Mouse (Mus musculus) heart, adult 2 months (tissue): Measurements from ENCODE around the gene Bbox1. TPM values are rescaled to one million over a fixed set of nuclear protein-coding genes. Genes with fewer than 3 reads are reported as not detected.

Source experiments
- DNase-seq, 2 experiments: peaks; one replicate each; pipeline ENCODE4 v3.0.0; 2021
- H3K27ac ChIP-seq: fragments of 200-600 bp; 2 replicates; pipeline ENCODE4 v1.8.1; 2022
- H3K27me3 ChIP-seq: fragments of 200-500 bp; 2 replicates; pipeline ENCODE4 v1.6.1; 2012; ENCODE audit warnings: mild to moderate bottlenecking, low read length, inconsistent platforms, mixed read lengths; ENCODE audit not compliant: control insufficient read depth, insufficient read depth
- H3K36me3 ChIP-seq: fragments of 200-500 bp; 2 replicates; pipeline ENCODE4 v1.6.1; 2012; ENCODE audit warnings: low read length, inconsistent platforms; ENCODE audit not compliant: control insufficient read depth, insufficient read depth
- H3K4me1 ChIP-seq: fragments of 200-500 bp; 2 replicates; pipeline ENCODE4 v1.6.1; 2011; ENCODE audit warnings: low read length; ENCODE audit not compliant: control insufficient read depth, insufficient read depth
- H3K4me3 ChIP-seq: fragments of 200-600 bp; 2 replicates; pipeline ENCODE4 v1.8.1; 2022
- H3K79me2 ChIP-seq: fragments of 200-500 bp; replicated peaks from 2 replicates; pipeline ENCODE4 v1.6.1; 2012; ENCODE audit warnings: mild to moderate bottlenecking, inconsistent platforms, low read length, moderate library complexity, mixed read lengths; ENCODE audit not compliant: control insufficient read depth, insufficient read depth
- H3K9ac ChIP-seq: fragments of 200-500 bp; 2 replicates; pipeline ENCODE4 v1.6.1; 2012; ENCODE audit warnings: low read depth, mild to moderate bottlenecking, control low read depth, inconsistent platforms, low read length, mixed read lengths
- CTCF ChIP-seq: fragments of 200-600 bp; IDR thresholded peaks from 2 replicates; pipeline ENCODE4 v1.8.1; 2022; ENCODE audit warnings: antibody characterized with exemption, mild to moderate bottlenecking, moderate library complexity
- EP300 ChIP-seq: fragments of 200-500 bp; IDR thresholded peaks from 2 replicates; pipeline ENCODE4 v1.6.1; 2011; ENCODE audit warnings: low read depth, low read length, control low read depth; ENCODE audit not compliant: insufficient read depth
- POLR2A ChIP-seq: fragments of 200-500 bp; IDR thresholded peaks from 2 replicates; pipeline ENCODE4 v1.6.1; 2011; ENCODE audit warnings: mild to moderate bottlenecking, low read depth, low read length, control low read depth; ENCODE audit not compliant: insufficient read depth
- WGBS: fragments of 180-500 bp; shearing (Covaris S2); methylation state at CpG from one replicate; pipeline ENCODE4 v1.1.7; 2018; 5-methylcytosine and 5-hydroxymethylcytosine counted together
- intact Hi-C: fragments of 180-260 bp; cut with DNase I; formaldehyde crosslinking; loops from one replicate; pipeline ENCODE4 v1.15.1; 2025
- polyA plus RNA-seq: library from polyadenylated mRNA; depleted of rRNA; stranded (reverse); fragments of >200 nt; gene quantifications from 2 replicates; pipeline ENCODE4 v1.2.3, GENCODE M21; 2012
- total RNA-seq, 2 experiments: library from RNA; stranded (reverse); gene quantifications; 2 replicates each; pipeline ENCODE4 v1.2.3; 2021

Gene Bbox1
- total and polyA plus RNA-seq, 3 experiments: 0.13 to 0.23 (median 0.14) TPM

DNA sequence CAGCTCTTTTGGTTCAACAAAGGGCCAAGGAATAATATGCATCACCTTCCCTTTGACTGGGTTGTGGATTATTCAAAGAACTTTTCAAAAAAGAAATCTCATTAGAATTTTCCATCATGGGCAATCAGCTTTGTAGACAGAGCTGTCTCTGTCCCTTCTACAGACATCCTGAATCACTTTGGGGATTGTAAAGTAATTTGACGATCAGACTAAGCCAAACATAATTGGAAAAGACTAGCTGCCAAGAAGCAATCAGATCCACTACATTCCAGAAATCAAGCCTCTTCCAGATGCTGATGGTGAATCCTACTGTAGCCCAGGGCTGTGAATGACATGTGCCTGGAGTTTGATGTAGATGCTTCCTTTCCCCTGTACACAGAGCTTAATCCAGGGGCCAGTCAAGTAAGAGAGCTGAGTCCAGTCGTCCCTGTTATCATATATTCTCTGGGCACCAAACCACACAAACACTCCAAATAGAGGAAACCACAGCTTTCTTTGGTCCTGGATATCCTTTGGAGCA is 995 bp downstream of the Bbox1 start:
- 54% methylated on average over 2 of the region's 2 CpGs for WGBS
- no peak for TF ChIP-seq POLR2A
- no peak for TF ChIP-seq EP300
- TF ChIP-seq CTCF: no peak
- no peak overlapping the region for H3K9ac ChIP-seq

DNA sequence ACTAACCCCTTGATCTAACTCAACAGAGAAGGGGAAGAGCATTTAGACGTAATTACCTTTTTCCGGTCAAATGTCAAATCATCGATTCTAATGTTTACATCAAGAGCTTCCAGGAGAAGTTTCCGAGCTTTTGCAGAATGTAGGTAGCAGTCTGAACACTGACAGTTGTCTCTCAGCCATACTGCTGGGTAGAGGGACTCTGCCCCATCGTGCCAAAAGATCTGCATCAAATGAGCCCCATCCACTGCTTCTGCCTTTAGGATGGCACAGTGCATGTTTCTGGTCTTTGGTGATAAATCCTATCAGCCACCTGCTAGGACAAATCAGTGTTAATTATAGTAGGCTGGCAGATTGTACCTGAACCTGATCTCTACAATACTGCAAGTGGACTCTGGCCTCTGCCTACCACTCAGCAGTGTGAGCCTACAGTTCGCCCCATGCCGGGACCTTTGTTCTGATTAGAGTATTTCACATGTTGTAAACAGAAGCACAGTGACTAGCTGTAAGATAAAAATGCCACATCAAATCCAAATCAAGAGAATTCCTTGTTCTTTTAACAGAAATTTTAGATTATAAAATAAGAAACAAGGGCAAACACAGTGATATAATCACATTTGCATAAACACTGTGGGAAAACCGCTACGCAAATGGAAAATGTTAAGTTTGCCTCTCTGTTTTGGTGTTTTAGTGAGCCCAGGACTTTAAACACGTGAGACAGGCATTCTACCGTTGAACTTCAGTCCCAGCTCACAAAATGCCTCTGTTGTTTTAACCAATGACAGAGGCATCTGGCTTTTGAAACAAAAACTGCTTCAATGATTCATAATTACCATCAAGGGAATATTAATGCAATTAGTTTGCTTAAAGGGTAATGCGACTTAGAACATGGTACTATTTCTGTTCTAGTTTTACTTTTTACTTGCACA is 8.7 kb downstream of the Bbox1 start:
- Histone ChIP-seq H3K9ac (no peak overlapping the region), H3K27ac (no peak overlapping the region), H3K79me2 (no peaks in the 10 kb centered on the region), H3K4me1 (no peaks in the 10 kb centered on the region), H3K36me3 (no peaks in the 10 kb centered on the region), H3K4me3 (no peak overlapping the region), H3K27me3 (no peaks in the 10 kb centered on the region)
- 80% methylated on average over 12 of the region's 12 CpGs for WGBS
- no peak for DNase-seq
- intact Hi-C loops: no loop called here
- TF ChIP-seq CTCF (no peak), POLR2A (no peak), EP300 (no peak)

More for the DNA sequence above, 995 bp downstream of the Bbox1 start:
- Histone ChIP-seq H3K4me1 (no peaks in the 10 kb centered on the region), H3K27ac (no peak overlapping the region), H3K4me3 (no peak overlapping the region), H3K27me3 (no peaks in the 10 kb centered on the region), H3K36me3 (no peaks in the 10 kb centered on the region), H3K79me2 (no peaks in the 10 kb centered on the region)
- no peak for DNase-seq
- intact Hi-C loops: no loop called here

DNA sequence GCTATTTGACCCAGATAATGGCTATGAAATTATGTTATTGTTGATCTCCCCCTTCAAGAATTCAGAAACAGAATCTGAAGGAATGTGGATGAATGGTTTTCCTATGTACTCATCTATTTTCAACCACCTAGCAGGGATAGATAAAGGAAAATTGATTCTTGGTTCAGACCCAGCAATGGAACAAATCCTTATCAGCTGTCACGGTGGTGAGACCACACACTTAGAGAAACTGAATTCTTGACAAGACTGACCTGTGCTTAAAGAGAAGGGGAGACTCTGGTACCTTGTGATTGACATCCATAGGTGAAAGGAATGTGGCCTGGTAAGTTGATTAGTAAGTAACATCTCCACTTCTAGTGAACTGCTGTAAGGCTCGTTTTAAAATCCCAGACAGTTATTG is 12.1 kb downstream of the Bbox1 start:
- WGBS: 7% methylated on average over 2 of the region's 2 CpGs
- intact Hi-C loops: no loop called here
- no peak overlapping the region for H3K9ac ChIP-seq

DNA sequence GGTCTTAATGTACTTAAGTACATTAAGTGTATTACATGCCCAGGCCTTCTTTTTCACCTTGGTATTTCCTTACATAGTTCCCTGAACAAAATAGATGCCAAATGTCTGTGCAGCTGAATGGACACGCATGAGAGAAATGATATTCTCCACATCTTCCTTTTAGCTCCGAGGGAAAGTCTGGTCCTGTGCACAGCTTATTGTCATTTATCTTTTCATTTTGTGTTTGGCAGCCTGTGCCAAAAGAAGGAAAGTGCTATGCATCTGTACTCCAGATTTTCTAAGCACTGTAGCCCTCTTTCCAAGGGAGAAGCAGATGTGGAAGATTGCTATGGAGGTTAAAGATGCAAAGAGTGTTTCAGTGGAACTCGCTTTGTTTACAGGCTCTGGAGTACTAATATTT is 13.0 kb downstream of the Bbox1 start:
- intact Hi-C loops: no loop called here
- no peak for TF ChIP-seq POLR2A
- no peak for TF ChIP-seq EP300
- no peak for TF ChIP-seq CTCF
- 66% methylated on average over 3 of the region's 3 CpGs for WGBS

More for the DNA sequence above, 12.1 kb downstream of the Bbox1 start:
- TF ChIP-seq POLR2A (no peak), CTCF (no peak), EP300 (no peak)
- Histone ChIP-seq H3K4me3 (no peak overlapping the region), H3K27me3 (no peaks in the 10 kb centered on the region), H3K27ac (no peak overlapping the region), H3K4me1 (no peaks in the 10 kb centered on the region), H3K36me3 (no peaks in the 10 kb centered on the region), H3K79me2 (no peaks in the 10 kb centered on the region)
- no peak for DNase-seq

DNA sequence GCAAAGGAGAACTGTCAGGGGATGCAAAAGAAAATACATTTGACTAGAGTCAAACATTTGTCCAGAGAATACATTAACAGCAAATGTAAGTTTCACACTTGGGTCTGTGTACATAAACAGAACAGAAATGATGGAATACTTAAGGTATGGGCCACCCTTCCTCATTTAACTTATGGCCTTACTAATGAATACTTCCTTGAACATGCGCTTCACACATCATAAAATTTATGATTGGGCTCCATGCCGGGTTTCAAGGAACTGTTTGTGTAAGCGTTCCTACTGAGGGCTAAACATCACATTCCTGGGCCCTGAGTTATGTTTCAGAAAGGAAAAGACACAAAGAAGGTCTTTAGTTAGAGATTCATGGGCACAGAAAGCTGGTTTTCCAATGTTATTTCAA is 19.4 kb downstream of the Bbox1 start:
- H3K36me3 ChIP-seq: no peaks in the 10 kb centered on the region
- WGBS: 80% methylated on average over 3 of the region's 3 CpGs
- H3K79me2 ChIP-seq: no peaks in the 10 kb centered on the region
- no peak overlapping the region for H3K9ac ChIP-seq
- H3K27me3 ChIP-seq: no peaks in the 10 kb centered on the region
- H3K4me1 ChIP-seq: no peaks in the 10 kb centered on the region
- DNase-seq: no peak
- no peak overlapping the region for H3K4me3 ChIP-seq
- intact Hi-C loops: no loop called here
- no peak for TF ChIP-seq CTCF
- TF ChIP-seq EP300: no peak
- TF ChIP-seq POLR2A: no peak
- H3K27ac ChIP-seq: no peak overlapping the region

More for the DNA sequence above, 13.0 kb downstream of the Bbox1 start:
- Histone ChIP-seq H3K79me2 (no peaks in the 10 kb centered on the region), H3K36me3 (no peaks in the 10 kb centered on the region), H3K27me3 (no peaks in the 10 kb centered on the region), H3K27ac (no peak overlapping the region), H3K4me3 (no peak overlapping the region), H3K9ac (no peak overlapping the region), H3K4me1 (no peaks in the 10 kb centered on the region)
- DNase-seq: no peak

DNA sequence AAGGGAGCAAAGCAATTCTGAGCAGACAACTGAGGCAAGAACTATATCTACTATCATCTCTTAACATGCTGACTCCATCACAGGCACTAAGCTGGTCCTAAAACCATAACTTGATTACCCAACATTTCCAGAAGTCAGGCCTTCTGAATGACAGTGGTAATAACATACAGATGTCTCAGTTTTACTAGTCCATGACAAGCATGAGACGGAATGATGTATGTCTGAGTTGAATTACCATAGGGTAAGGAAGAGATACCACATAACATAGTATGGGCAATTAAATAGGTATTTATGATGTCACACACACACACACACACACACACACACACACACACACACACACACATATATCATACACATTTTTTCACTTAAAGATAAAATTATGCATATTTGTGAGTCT is 26.4 kb downstream of the Bbox1 start:
- TF ChIP-seq POLR2A (no peak), EP300 (no peak), CTCF (no peak)
- Histone ChIP-seq H3K9ac (no peak overlapping the region), H3K4me3 (no peak overlapping the region), H3K27me3 (no peaks in the 10 kb centered on the region), H3K79me2 (no peaks in the 10 kb centered on the region), H3K36me3 (no peaks in the 10 kb centered on the region), H3K27ac (no peak overlapping the region), H3K4me1 (no peaks in the 10 kb centered on the region)
- intact Hi-C loops: no loop called here
- DNase-seq: no peak
- 88% methylated on average over 1 of the region's 1 CpGs for WGBS
